Mouse (Mus musculus): ENCODE measurements around the gene Bbs12.

Gene Bbs12

GRCm38 (mm10) chr3:37325317-37326112 is 13.2 kb downstream of the Bbs12 start:
- DNase-seq (ENCODE audit: low read depth, low spot score), result no peak

- DNase-seq (ENCODE audit: low read depth, low spot score), result no peak
These were observed 14.3 kb downstream of the Bbs12 start for GRCm38 (mm10) chr3:37326627-37327026.

GRCm38 (mm10) chr3:37328489-37328888 is 16.1 kb downstream of the Bbs12 start:
- no peak for DNase-seq (ENCODE audit: low read depth, low spot score)

GRCm38 (mm10) chr3:37329963-37330362 is 17.6 kb downstream of the Bbs12 start:
- no peak for DNase-seq (ENCODE audit: low read depth, low spot score)

- no peak for DNase-seq (ENCODE audit: low read depth, low spot score)
These were observed 19.7 kb downstream of the Bbs12 start for GRCm38 (mm10) chr3:37331999-37332449.

GRCm38 (mm10) chr3:37334053-37334452 is 21.7 kb downstream of the Bbs12 start:
- DNase-seq (ENCODE audit: low read depth, low spot score), result no peak

GRCm38 (mm10) chr3:37341110-37341509 is 28.8 kb downstream of the Bbs12 start:
- no peak for DNase-seq (ENCODE audit: low read depth, low spot score)

- no peak for DNase-seq (ENCODE audit: low read depth, low spot score)
These were observed 30.5 kb downstream of the Bbs12 start for GRCm38 (mm10) chr3:37342811-37343210.

GRCm38 (mm10) chr3:37347671-37348070 is 35.3 kb downstream of the Bbs12 start:
- DNase-seq (ENCODE audit: low read depth, low spot score), result no peak

- no peak for DNase-seq (ENCODE audit: low read depth, low spot score)
These were observed 36.1 kb downstream of the Bbs12 start, which contains the start of gene Fgf2 for GRCm38 (mm10) chr3:37348221-37349165. Gene Fgf2, plus strand, starts transcription at chr3:37348346.

GRCm38 (mm10) chr3:37349166-37349548 is 36.8 kb downstream of the Bbs12 start:
- DNase-seq (ENCODE audit: low read depth, low spot score), result no peak

GRCm38 (mm10) chr3:37350386-37350785 is 38.0 kb downstream of the Bbs12 start:
- DNase-seq (ENCODE audit: low read depth, low spot score), result no peak

GRCm38 (mm10) chr3:37353951-37354481 is 41.7 kb downstream of the Bbs12 start:
- no peak for DNase-seq (ENCODE audit: low read depth, low spot score)

- no peak for DNase-seq (ENCODE audit: low read depth, low spot score)
These were observed 42.4 kb downstream of the Bbs12 start for GRCm38 (mm10) chr3:37354737-37355136.

GRCm38 (mm10) chr3:37360729-37361128 is 48.4 kb downstream of the Bbs12 start:
- no peak for DNase-seq (ENCODE audit: low read depth, low spot score)

GRCm38 (mm10) chr3:37365144-37365543 is 52.8 kb downstream of the Bbs12 start:
- DNase-seq (ENCODE audit: low read depth, low spot score), result no peak

- DNase-seq (ENCODE audit: low read depth, low spot score), result no peak
These were observed 53.6 kb downstream of the Bbs12 start for GRCm38 (mm10) chr3:37365976-37366375.

GRCm38 (mm10) chr3:37366381-37367053 is 54.2 kb downstream of the Bbs12 start:
- no peak for DNase-seq (ENCODE audit: low read depth, low spot score)

GRCm38 (mm10) chr3:37370407-37370806 is 58.1 kb downstream of the Bbs12 start:
- DNase-seq (ENCODE audit: low read depth, low spot score), result no peak
